ENCODE assay signal across 8 mouse cellular contexts in genomic region chr19:6531011-6531631, GRCm38 (mm10). TPM values are rescaled to one million over a fixed set of nuclear protein-coding genes. Genes with fewer than 3 reads are reported as not detected.
A peak's percentile ranks its signal among the peaks of the same experiment; 100 is the strongest.
DNase-seq lines count a peak whose midpoint lies in the region; ATAC-seq and TF ChIP-seq lines count a peak whose summit lies in the region.

No protein-coding gene starts in this region.

- no peaks in the 10 kb centered on the region for H3K36me3 ChIP-seq in liver, adult 2 months (ENCODE audit: control insufficient read depth, insufficient read depth, low read length)
- no peaks in the 10 kb centered on the region for H3K36me3 ChIP-seq in heart, postnatal 0 days (replicated peaks; ENCODE audit: control insufficient read depth, insufficient read depth, low read length)
- H3K36me3 ChIP-seq in limb, embryonic 12.5 days = no peaks in the 10 kb centered on the region
- H3K36me3 ChIP-seq in midbrain, postnatal 0 days (ENCODE audit: insufficient read depth, low read length) = peaks cover 18% of the 10 kb centered on the region

- ATAC-seq in heart, postnatal 0 days (ENCODE audit: insufficient read depth, low read depth) = no peak
- no peak for ATAC-seq in limb, embryonic 12.5 days (ENCODE audit: insufficient number of reproducible peaks, insufficient read depth, low FRiP score, low TSS enrichment, low read depth)
- ATAC-seq in midbrain, postnatal 0 days (ENCODE audit: low FRiP score) = no peak

- H3K4me2 ChIP-seq in heart, postnatal 0 days (ENCODE audit: low read depth, low read length) = peak overlapping the region; percentile 76
- H3K4me2 ChIP-seq in limb, embryonic 12.5 days = peak overlapping the region; percentile 79
- peak overlapping the region; percentile 45 for H3K4me2 ChIP-seq in midbrain, postnatal 0 days (ENCODE audit: low read depth, low read length, poor library complexity, severe bottlenecking)

- no peak for DNase-seq in liver, adult 2 months (ENCODE audit: extremely low read depth, low read depth, low spot score)
- DNase-seq in liver = no peak
- peak; percentile 76 for DNase-seq in embryo, embryonic 11 days
- DNase-seq in heart, postnatal 0 days (ENCODE audit: low spot score) = peak; percentile 21
- peak; percentile 52 for DNase-seq in midbrain, postnatal 0 days (ENCODE audit: low spot score)
- no peak for DNase-seq in layer of hippocampus, adult 9-11 months
- no peak for DNase-seq in left cerebral cortex, adult 8-10 months (ENCODE audit: low spot score in 2 of 2)

- peaks cover 10% of the 10 kb centered on the region for H3K27me3 ChIP-seq in liver, adult 2 months (ENCODE audit: control insufficient read depth, insufficient read depth, low read length)
- H3K27me3 ChIP-seq in heart, postnatal 0 days (ENCODE audit: control insufficient read depth, insufficient read depth, low read length) = peaks cover 61% of the 10 kb centered on the region
- peaks cover 68% of the 10 kb centered on the region for H3K27me3 ChIP-seq in limb, embryonic 12.5 days
- no peaks in the 10 kb centered on the region for H3K27me3 ChIP-seq in midbrain, postnatal 0 days (ENCODE audit: insufficient read depth, low read length)

- peak overlapping the region; percentile 59 for H3K4me3 ChIP-seq in liver, adult 2 months (ENCODE audit: insufficient read depth, low read depth, low read length)
- peak overlapping the region; percentile 56 for H3K4me3 ChIP-seq in heart, postnatal 0 days (ENCODE audit: low read depth, low read length)
- peak overlapping the region; percentile 46 for H3K4me3 ChIP-seq in limb, embryonic 12.5 days (replicated peaks)
- H3K4me3 ChIP-seq in midbrain, postnatal 0 days (ENCODE audit: low read depth, low read length) = peak overlapping the region; percentile 19

- TF ChIP-seq EP300 in heart, postnatal 0 days (IDR thresholded peaks at IDR 0.05; ENCODE audit: low read depth) = no peak

- peak overlapping the region; percentile 76 for H3K9ac ChIP-seq in liver, adult 2 months (ENCODE audit: low read depth, low read length)
- H3K9ac ChIP-seq in heart, postnatal 0 days (replicated peaks; ENCODE audit: low read depth, low read length) = no peak overlapping the region
- H3K9ac ChIP-seq in limb, embryonic 12.5 days (replicated peaks) = peak overlapping the region; percentile 50
- peak overlapping the region; percentile 55 for H3K9ac ChIP-seq in midbrain, postnatal 0 days (replicated peaks; ENCODE audit: low read length, poor library complexity, severe bottlenecking)

- H3K4me1 ChIP-seq in liver, adult 2 months (ENCODE audit: control insufficient read depth, insufficient read depth, low read length) = no peaks in the 10 kb centered on the region
- peaks cover 5% of the 10 kb centered on the region; the same call in 1 of the 2 replicates for H3K4me1 ChIP-seq in heart, postnatal 0 days (ENCODE audit: control insufficient read depth, insufficient read depth)
- peaks cover 22% of the 10 kb centered on the region for H3K4me1 ChIP-seq in limb, embryonic 12.5 days (replicated peaks)
- peaks cover 12% of the 10 kb centered on the region; the same call in 1 of the 2 replicates for H3K4me1 ChIP-seq in midbrain, postnatal 0 days (ENCODE audit: insufficient read depth, low read length)

- no peak for TF ChIP-seq CTCF in liver, adult 2 months (IDR thresholded peaks at IDR 0.05; ENCODE audit: low read depth, low read length)
- TF ChIP-seq CTCF in heart, postnatal 0 days (IDR thresholded peaks at IDR 0.05; ENCODE audit: low read depth) = no peak
- TF ChIP-seq CTCF in midbrain, postnatal 0 days (IDR thresholded peaks at IDR 0.05) = no peak

- H3K27ac ChIP-seq in liver, adult 2 months (replicated peaks; ENCODE audit: insufficient read depth, low read depth, low read length) = no peak overlapping the region; the same call in 1 of the 2 replicates
- no peak overlapping the region for H3K27ac ChIP-seq in heart, postnatal 0 days (ENCODE audit: low read depth)
- H3K27ac ChIP-seq in limb, embryonic 12.5 days = no peak overlapping the region
- peak overlapping the region; percentile 66 for H3K27ac ChIP-seq in midbrain, postnatal 0 days (ENCODE audit: low read depth, low read length)

- TF ChIP-seq POLR2A in liver, adult 2 months (IDR thresholded peaks at IDR 0.05; ENCODE audit: extremely low read depth, insufficient read depth, low read length) = no peak

- H3K79me2 ChIP-seq in liver, adult 2 months (ENCODE audit: control insufficient read depth, insufficient read depth, low read length) = no peaks in the 10 kb centered on the region

- H3K9me3 ChIP-seq in heart, postnatal 0 days (replicated peaks; ENCODE audit: control insufficient read depth, low read length) = no peaks in the 10 kb centered on the region
- H3K9me3 ChIP-seq in limb, embryonic 12.5 days = no peaks in the 10 kb centered on the region
- no peaks in the 10 kb centered on the region for H3K9me3 ChIP-seq in midbrain, postnatal 0 days (ENCODE audit: low read length)

- WGBS in liver, adult 2 months = 2% methylated on average over 56 of the region's 56 CpGs
- WGBS in heart, postnatal 0 days = 2% methylated on average over 49 of the region's 56 CpGs
- WGBS in limb, embryonic 12.5 days = 2% methylated on average over 56 of the region's 56 CpGs
- WGBS in midbrain, postnatal 0 days = 5% methylated on average over 55 of the region's 56 CpGs

RNA-seq across cellular contexts. Expression of gene Slc22a12, which starts 11.7 kb away (rescaled TPM):
- total RNA-seq in liver, adult 2 months (2014; rRNA removed) = 0.34 TPM in 1 of 2 replicates, not detected in the other
- not detected in 2 replicates for polyA plus RNA-seq in liver, adult 2 months (2012; rRNA removed)
- not detected in 2 replicates for total RNA-seq in heart, postnatal 0 days (2014; rRNA removed; ENCODE audit: low replicate concordance)
- polyA plus RNA-seq in heart, postnatal 0 days (2015; fragmentation: Nextera tagmentation; extraction: Ambion mirVana) = not detected in 2 replicates
- not detected in 2 replicates for polyA plus RNA-seq in limb, embryonic 12.5 days (2016; fragmentation: Nextera tagmentation; extraction: Ambion mirVana)
- 0.71 TPM in 1 of 2 replicates, not detected in the other for total RNA-seq in midbrain, postnatal 0 days (2014; rRNA removed)
- 0.45 and 0.57 TPM in 2 replicates for polyA plus RNA-seq in midbrain, postnatal 0 days (2015; fragmentation: Nextera tagmentation; extraction: Ambion mirVana)
- total RNA-seq in left cerebral cortex, adult 8-10 months (2022) = under 1 TPM; 0.63 to 0.94 (median 0.69) TPM

Comparison
In these comparisons a context has a peak if more than half of its experiments do, and no peak if none do; other contexts are left out.
1. DNase-seq: peak in embryo, embryonic 11 days (single experiment), heart, postnatal 0 days (single experiment) and midbrain, postnatal 0 days (single experiment); none in liver, adult 2 months (single experiment), liver (single experiment), layer of hippocampus, adult 9-11 months (single experiment) and left cerebral cortex, adult 8-10 months (0 of 2).
2. Peak in every context shown above with its lines, with median percentiles within 50 percentile points of each other: H3K4me3 ChIP-seq and H3K4me2 ChIP-seq.